Mouse (Mus musculus): ENCODE measurements around the gene Crebbp. TPM values are rescaled to one million over a fixed set of nuclear protein-coding genes. Genes with fewer than 3 reads are reported as not detected.
A peak's percentile ranks its signal among the peaks of the same experiment; 100 is the strongest.

Gene Crebbp
- polyA plus RNA-seq, 1 experiment from 2014 or later, result 22.7 TPM

DNA sequence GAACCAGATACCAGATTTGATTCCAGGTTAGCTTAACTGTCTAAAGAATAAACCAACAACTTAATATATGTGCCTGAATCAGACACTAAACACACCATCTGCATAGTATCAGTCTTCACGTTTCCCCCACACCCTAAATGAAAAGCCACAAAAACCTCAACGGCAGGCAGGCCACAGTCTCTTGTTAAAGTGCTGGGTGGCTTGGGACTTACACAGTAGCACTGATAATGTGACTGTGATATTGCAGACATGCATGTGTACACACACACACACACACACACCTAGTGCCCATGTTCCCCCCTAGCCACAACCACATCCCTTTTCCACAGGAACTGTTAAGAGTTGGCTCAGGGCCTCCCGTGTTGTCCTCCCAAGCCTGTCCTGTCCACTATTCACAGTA, 139.0 kb downstream of the Crebbp start:
- no peak overlapping the region for H3K27ac ChIP-seq (ENCODE audit: low read depth, low read length)
- WGBS, result 64% methylated on average over 3 of the region's 3 CpGs
- ATAC-seq, result no peak
- TF ChIP-seq CTCF (IDR thresholded peaks at IDR 0.05; ENCODE audit: low read depth), result no peak
- no peak overlapping the region for H3K9ac ChIP-seq (ENCODE audit: low read depth, low read length)
- H3K9me3 ChIP-seq (ENCODE audit: control insufficient read depth), result no peaks in the 10 kb centered on the region
- no peaks in the 10 kb centered on the region for H3K27me3 ChIP-seq (replicated peaks; ENCODE audit: control insufficient read depth, insufficient read depth, low read length)
- no peak overlapping the region for H3K4me3 ChIP-seq (ENCODE audit: low read depth, low read length)
- H3K36me3 ChIP-seq (ENCODE audit: control insufficient read depth, insufficient read depth), result no peaks in the 10 kb centered on the region
- H3K4me2 ChIP-seq (replicated peaks; ENCODE audit: low read depth), result no peak overlapping the region
- H3K4me1 ChIP-seq (replicated peaks; ENCODE audit: control insufficient read depth, insufficient read depth, low read length), result 0 out of 2 replicates have a peak, but pooled peaks cover 6% of the 10 kb centered on the region

DNA sequence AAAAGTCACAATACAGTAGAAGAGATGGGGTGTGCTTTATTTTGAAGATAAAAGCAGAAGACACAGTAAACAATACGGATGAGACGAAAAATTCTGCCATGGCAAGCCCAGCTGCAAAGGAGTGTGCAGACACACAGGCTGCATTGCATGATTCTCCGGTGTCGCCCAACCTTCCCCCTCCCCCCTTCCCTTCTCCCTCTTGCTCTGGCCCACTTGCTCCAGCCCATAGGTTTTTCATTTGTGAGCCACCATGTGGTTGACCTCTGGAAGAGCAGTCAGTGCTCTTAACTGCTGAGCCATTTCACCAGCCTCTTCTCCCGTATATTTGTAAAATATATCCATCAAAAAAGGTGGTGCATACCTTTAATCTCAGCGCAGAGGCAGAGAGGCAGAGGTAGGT, 139.5 kb downstream of the Crebbp start:
- Histone ChIP-seq H3K9me3 (ENCODE audit: control insufficient read depth) (no peaks in the 10 kb centered on the region), H3K36me3 (ENCODE audit: control insufficient read depth, insufficient read depth) (no peaks in the 10 kb centered on the region), H3K9ac (ENCODE audit: low read depth, low read length) (no peak overlapping the region), H3K4me1 (replicated peaks; ENCODE audit: control insufficient read depth, insufficient read depth, low read length) (0 out of 2 replicates have a peak, but pooled peaks cover 6% of the 10 kb centered on the region), H3K27ac (ENCODE audit: low read depth, low read length) (no peak overlapping the region), H3K4me2 (replicated peaks; ENCODE audit: low read depth) (no peak overlapping the region), H3K27me3 (replicated peaks; ENCODE audit: control insufficient read depth, insufficient read depth, low read length) (no peaks in the 10 kb centered on the region), H3K4me3 (ENCODE audit: low read depth, low read length) (no peak overlapping the region)
- WGBS, result 61% methylated on average over 6 of the region's 6 CpGs
- peak; percentile 32 for TF ChIP-seq CTCF (IDR thresholded peaks at IDR 0.05; ENCODE audit: low read depth)
- ATAC-seq, result no peak

GRCm38 (mm10) chr16:4068588-4068987, 145.2 kb downstream of the Crebbp start:
- Histone ChIP-seq H3K27ac (ENCODE audit: low read depth, low read length) (no peak overlapping the region), H3K4me2 (replicated peaks; ENCODE audit: low read depth) (no peak overlapping the region), H3K4me3 (ENCODE audit: low read depth, low read length) (no peak overlapping the region), H3K27me3 (replicated peaks; ENCODE audit: control insufficient read depth, insufficient read depth, low read length) (no peaks in the 10 kb centered on the region), H3K9me3 (ENCODE audit: control insufficient read depth) (no peaks in the 10 kb centered on the region), H3K9ac (ENCODE audit: low read depth, low read length) (no peak overlapping the region), H3K4me1 (replicated peaks; ENCODE audit: control insufficient read depth, insufficient read depth, low read length) (no peaks in the 10 kb centered on the region), H3K36me3 (ENCODE audit: control insufficient read depth, insufficient read depth) (peaks cover 37% of the 10 kb centered on the region)
- ATAC-seq, result peak; percentile 22; the same call in 1 of the 2 replicates
- 53% methylated on average over 8 of the region's 8 CpGs for WGBS
- TF ChIP-seq CTCF (IDR thresholded peaks at IDR 0.05; ENCODE audit: low read depth), result peak; percentile 83

DNA sequence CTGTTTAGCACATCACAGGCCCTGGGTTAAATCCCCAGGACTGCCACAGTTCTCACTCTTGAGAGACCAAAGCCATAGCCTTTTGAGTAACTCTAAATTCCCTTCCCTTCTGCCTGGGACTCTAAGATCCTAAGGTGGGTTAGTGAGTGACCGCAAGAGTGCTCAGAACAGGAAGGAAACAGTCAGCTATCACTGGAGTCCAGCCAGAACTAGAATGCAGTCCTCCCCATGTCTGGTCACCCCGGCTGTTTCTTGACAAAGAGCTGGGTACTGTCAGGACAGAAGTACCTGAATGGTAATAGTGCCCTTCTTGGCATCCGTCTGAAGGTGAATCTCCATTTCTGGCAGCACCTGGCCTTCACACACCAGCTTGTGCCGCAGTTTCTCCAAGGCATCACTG, 148.9 kb downstream of the Crebbp start:
- TF ChIP-seq CTCF (IDR thresholded peaks at IDR 0.05; ENCODE audit: low read depth), result no peak
- H3K27me3 ChIP-seq (replicated peaks; ENCODE audit: control insufficient read depth, insufficient read depth, low read length), result no peaks in the 10 kb centered on the region
- 92% methylated on average over 4 of the region's 4 CpGs for WGBS
- H3K4me2 ChIP-seq (replicated peaks; ENCODE audit: low read depth), result no peak overlapping the region
- no peaks in the 10 kb centered on the region for H3K9me3 ChIP-seq (ENCODE audit: control insufficient read depth)
- no peak overlapping the region for H3K27ac ChIP-seq (ENCODE audit: low read depth, low read length)
- no peak overlapping the region for H3K9ac ChIP-seq (ENCODE audit: low read depth, low read length)
- no peak overlapping the region for H3K4me3 ChIP-seq (ENCODE audit: low read depth, low read length)
- no peak for ATAC-seq
- H3K36me3 ChIP-seq (ENCODE audit: control insufficient read depth, insufficient read depth), result peaks cover 66% of the 10 kb centered on the region
- no peaks in the 10 kb centered on the region for H3K4me1 ChIP-seq (replicated peaks; ENCODE audit: control insufficient read depth, insufficient read depth, low read length)

GRCm38 (mm10) chr16:4053811-4054210, 160.0 kb downstream of the Crebbp start:
- H3K27ac ChIP-seq (ENCODE audit: low read depth, low read length), result no peak overlapping the region
- peaks cover 73% of the 10 kb centered on the region for H3K36me3 ChIP-seq (ENCODE audit: control insufficient read depth, insufficient read depth)
- WGBS, result 78% methylated on average over 3 of the region's 3 CpGs
- 0 out of 2 replicates have a peak, but pooled peaks have one; percentile 17 for TF ChIP-seq CTCF (IDR thresholded peaks at IDR 0.05; ENCODE audit: low read depth)
- no peak overlapping the region for H3K9ac ChIP-seq (ENCODE audit: low read depth, low read length)
- H3K27me3 ChIP-seq (replicated peaks; ENCODE audit: control insufficient read depth, insufficient read depth, low read length), result no peaks in the 10 kb centered on the region
- no peak overlapping the region for H3K4me2 ChIP-seq (replicated peaks; ENCODE audit: low read depth)
- H3K4me1 ChIP-seq (replicated peaks; ENCODE audit: control insufficient read depth, insufficient read depth, low read length), result no peaks in the 10 kb centered on the region
- no peak overlapping the region for H3K4me3 ChIP-seq (ENCODE audit: low read depth, low read length)
- H3K9me3 ChIP-seq (ENCODE audit: control insufficient read depth), result no peaks in the 10 kb centered on the region
- no peak for ATAC-seq

- Histone ChIP-seq H3K27me3 (replicated peaks; ENCODE audit: control insufficient read depth, insufficient read depth, low read length) (no peaks in the 10 kb centered on the region), H3K4me2 (replicated peaks; ENCODE audit: low read depth) (no peak overlapping the region), H3K27ac (ENCODE audit: low read depth, low read length) (no peak overlapping the region), H3K9me3 (ENCODE audit: control insufficient read depth) (no peaks in the 10 kb centered on the region), H3K36me3 (ENCODE audit: control insufficient read depth, insufficient read depth) (peaks cover 73% of the 10 kb centered on the region), H3K4me3 (ENCODE audit: low read depth, low read length) (no peak overlapping the region), H3K9ac (ENCODE audit: low read depth, low read length) (no peak overlapping the region), H3K4me1 (replicated peaks; ENCODE audit: control insufficient read depth, insufficient read depth, low read length) (no peaks in the 10 kb centered on the region)
- 98% methylated on average over 4 of the region's 4 CpGs for WGBS
- no peak for ATAC-seq
- TF ChIP-seq CTCF (IDR thresholded peaks at IDR 0.05; ENCODE audit: low read depth), result no peak
Observed at GRCm38 (mm10) chr16:4052601-4053000, 161.2 kb downstream of the Crebbp start.

- no peaks in the 10 kb centered on the region for H3K27me3 ChIP-seq (replicated peaks; ENCODE audit: control insufficient read depth, insufficient read depth, low read length)
- peak; percentile 55 for TF ChIP-seq CTCF (IDR thresholded peaks at IDR 0.05; ENCODE audit: low read depth)
- no peaks in the 10 kb centered on the region for H3K9me3 ChIP-seq (ENCODE audit: control insufficient read depth)
- no peak for ATAC-seq
- no peak overlapping the region for H3K27ac ChIP-seq (ENCODE audit: low read depth, low read length)
- H3K4me3 ChIP-seq (ENCODE audit: low read depth, low read length), result no peak overlapping the region
- WGBS, result 88% methylated on average over 4 of the region's 4 CpGs
- no peak overlapping the region for H3K4me2 ChIP-seq (replicated peaks; ENCODE audit: low read depth)
- peaks cover 69% of the 10 kb centered on the region for H3K36me3 ChIP-seq (ENCODE audit: control insufficient read depth, insufficient read depth)
- H3K4me1 ChIP-seq (replicated peaks; ENCODE audit: control insufficient read depth, insufficient read depth, low read length), result no peaks in the 10 kb centered on the region
- no peak overlapping the region for H3K9ac ChIP-seq (ENCODE audit: low read depth, low read length)
Observed at GRCm38 (mm10) chr16:4045524-4045923, 168.3 kb downstream of the Crebbp start.
